Mouse (Mus musculus): ENCODE measurements around the gene Orc5.
A peak's percentile ranks its signal among the peaks of the same experiment; 100 is the strongest.
"Not testable (repeated sequence)": the region's sequence is repeated elsewhere in the genome, so short reads cannot be mapped to it uniquely, and the experiment has no call there.

The Orc5 gene

GRCm38 (mm10) chr5:22538996-22539600, 11.1 kb downstream of the Orc5 start:
- no peak for DNase-seq (ENCODE audit: extremely low spot score, low read depth, low spot score)

- no peak for DNase-seq (ENCODE audit: extremely low spot score, low read depth, low spot score)
Measured at GRCm38 (mm10) chr5:22536695-22537094, 13.5 kb downstream of the Orc5 start.

- DNase-seq (ENCODE audit: extremely low spot score, low read depth, low spot score), result no peak
Measured at GRCm38 (mm10) chr5:22532571-22532970, 17.7 kb downstream of the Orc5 start.

GRCm38 (mm10) chr5:22522612-22523011, 27.6 kb downstream of the Orc5 start:
- DNase-seq (ENCODE audit: extremely low spot score, low read depth, low spot score), result no peak

GRCm38 (mm10) chr5:22519708-22520107, 30.5 kb downstream of the Orc5 start:
- DNase-seq (ENCODE audit: extremely low spot score, low read depth, low spot score), result no peak

- not testable (repeated sequence) for DNase-seq (ENCODE audit: extremely low spot score, low read depth, low spot score)
Measured at GRCm38 (mm10) chr5:22515745-22516144, 34.5 kb downstream of the Orc5 start.

- not testable (repeated sequence) for DNase-seq (ENCODE audit: extremely low spot score, low read depth, low spot score)
Measured at GRCm38 (mm10) chr5:22514231-22514630, 36.0 kb downstream of the Orc5 start.

- DNase-seq (ENCODE audit: extremely low spot score, low read depth, low spot score), result not testable (repeated sequence)
Measured at GRCm38 (mm10) chr5:22512579-22512978, 37.6 kb downstream of the Orc5 start.

- peak; percentile 24 for DNase-seq (ENCODE audit: extremely low spot score, low read depth, low spot score)
Measured at GRCm38 (mm10) chr5:22511824-22512223, 38.4 kb downstream of the Orc5 start.

- DNase-seq (ENCODE audit: extremely low spot score, low read depth, low spot score), result no peak
Measured at GRCm38 (mm10) chr5:22508560-22508959, 41.7 kb downstream of the Orc5 start.

GRCm38 (mm10) chr5:22499437-22499836, 50.8 kb downstream of the Orc5 start:
- no peak for DNase-seq (ENCODE audit: extremely low spot score, low read depth, low spot score)

- no peak for DNase-seq (ENCODE audit: extremely low spot score, low read depth, low spot score)
Measured at GRCm38 (mm10) chr5:22491088-22491487, 59.1 kb downstream of the Orc5 start.

- no peak for DNase-seq (ENCODE audit: extremely low spot score, low read depth, low spot score)
Measured at GRCm38 (mm10) chr5:22489091-22489490, 61.1 kb downstream of the Orc5 start.

- DNase-seq (ENCODE audit: extremely low spot score, low read depth, low spot score), result no peak
Measured at GRCm38 (mm10) chr5:22486601-22487206, 63.5 kb downstream of the Orc5 start.

GRCm38 (mm10) chr5:22485764-22486163, 64.5 kb downstream of the Orc5 start:
- no peak for DNase-seq (ENCODE audit: extremely low spot score, low read depth, low spot score)

- no peak for DNase-seq (ENCODE audit: extremely low spot score, low read depth, low spot score)
Measured at GRCm38 (mm10) chr5:22482567-22482966, 67.7 kb downstream of the Orc5 start.

- not testable (repeated sequence) for DNase-seq (ENCODE audit: extremely low spot score, low read depth, low spot score)
Measured at GRCm38 (mm10) chr5:22472445-22472844, 77.8 kb downstream of the Orc5 start.

- DNase-seq (ENCODE audit: extremely low spot score, low read depth, low spot score), result no peak
Measured at GRCm38 (mm10) chr5:22471243-22471642, 79.0 kb downstream of the Orc5 start.

- no peak for DNase-seq (ENCODE audit: extremely low spot score, low read depth, low spot score)
Measured at GRCm38 (mm10) chr5:22452871-22453661, 97.2 kb downstream of the Orc5 start.

- DNase-seq (ENCODE audit: extremely low spot score, low read depth, low spot score), result no peak
Measured at GRCm38 (mm10) chr5:22452452-22452851, 97.8 kb downstream of the Orc5 start.

- DNase-seq (ENCODE audit: extremely low spot score, low read depth, low spot score), result no peak
Measured at GRCm38 (mm10) chr5:22451764-22452163, 98.5 kb downstream of the Orc5 start.

GRCm38 (mm10) chr5:22449492-22449891, 100.7 kb downstream of the Orc5 start:
- DNase-seq (ENCODE audit: extremely low spot score, low read depth, low spot score), result no peak
